ENCODE assay signal across 8 mouse cellular contexts in the genomic region with DNA sequence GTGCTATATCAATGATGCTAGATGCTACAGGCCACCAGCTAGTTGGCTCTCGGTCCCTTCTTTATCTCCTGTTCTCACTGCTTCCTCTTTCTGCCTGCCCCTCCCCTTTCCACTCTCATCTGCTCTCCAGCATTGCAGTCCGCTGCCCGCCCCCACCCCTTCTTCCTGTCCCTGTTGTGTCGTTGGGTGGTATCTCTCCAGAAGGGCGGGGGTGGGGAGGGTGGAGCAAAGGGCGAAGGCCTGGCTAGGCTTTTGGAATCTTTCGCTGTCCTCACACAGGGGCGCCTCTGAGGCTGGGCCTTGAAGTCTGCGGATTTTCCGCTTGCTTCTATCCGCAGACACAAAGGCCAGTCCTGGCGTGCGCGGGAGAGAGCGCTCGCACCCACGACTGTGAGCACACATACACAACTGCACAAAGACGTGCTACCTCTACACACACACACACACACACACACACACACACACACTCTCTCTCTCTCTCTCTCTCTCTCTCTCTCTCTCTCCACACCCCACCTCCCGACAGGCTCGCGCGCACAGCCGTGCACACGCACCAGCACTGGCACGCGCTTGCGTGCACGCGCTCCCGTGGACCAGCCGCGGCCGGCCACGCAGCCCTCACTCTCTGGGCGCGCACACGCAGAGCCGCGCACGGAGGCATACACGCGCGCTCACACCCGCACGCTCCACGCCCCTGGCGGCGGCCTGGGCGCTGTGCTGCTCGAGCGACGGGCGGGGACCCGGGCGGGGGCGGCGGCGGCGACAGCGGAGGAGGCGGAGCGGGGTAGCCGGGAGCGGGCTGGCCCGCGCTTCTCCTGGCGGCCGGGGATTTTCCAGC. TPM values are rescaled to one million over a fixed set of nuclear protein-coding genes. Genes with fewer than 3 reads are reported as not detected.
DNase-seq lines count a peak whose midpoint lies in the region; ATAC-seq and TF ChIP-seq lines count a peak whose summit lies in the region.

TSS of gene Arrb1 (plus strand) at position 566 of the 835 bp plus-strand sequence.

- DNase-seq in CD4-positive helper T cell, adult 2 months (ENCODE audit: low read depth, low spot score), result peak; percentile 91
- DNase-seq in heart, adult 9 months (ENCODE audit: low spot score in 2 of 2), result peak; percentile 81 to 82
- DNase-seq in liver, adult 2 months (ENCODE audit: extremely low read depth, low read depth, low spot score), result peak; percentile 37
- peak; percentile 87 to 89 for DNase-seq in spleen, postnatal 36 days (ENCODE audit: low spot score in 2 of 2)

- H3K27ac ChIP-seq in bone marrow macrophage, adult 2 months (ENCODE audit: insufficient read depth, low read depth, low read length), result peak within 1 kb of the TSS; percentile 90
- peak within 1 kb of the TSS; percentile 74 for H3K27ac ChIP-seq in embryonic facial prominence, embryonic 15.5 days (replicated peaks)
- H3K27ac ChIP-seq in kidney, embryonic 14.5 days (ENCODE audit: low read depth, low read length), result peak within 1 kb of the TSS; percentile 73
- H3K27ac ChIP-seq in liver, adult 2 months (replicated peaks; ENCODE audit: insufficient read depth, low read depth, low read length), result peak within 1 kb of the TSS; percentile 60

- no peak; the same call in 1 of the 2 replicates for TF ChIP-seq POLR2A in bone marrow macrophage, adult 2 months (IDR thresholded peaks at IDR 0.05; ENCODE audit: borderline replicate concordance, low read depth, low read length)
- no peak for TF ChIP-seq POLR2A in liver, adult 2 months (IDR thresholded peaks at IDR 0.05; ENCODE audit: extremely low read depth, insufficient read depth, low read length)

- WGBS in embryonic facial prominence, embryonic 15.5 days, result under 1% methylated on average over 62 of the region's 68 CpGs
- WGBS in kidney, embryonic 14.5 days, result under 1% methylated on average over 59 of the region's 68 CpGs
- 4% methylated on average over 68 of the region's 68 CpGs for WGBS in liver, adult 2 months

- peak within 1 kb of the TSS; percentile 67 for H3K4me3 ChIP-seq in bone marrow macrophage, adult 2 months (ENCODE audit: insufficient read depth, low read length)
- H3K4me3 ChIP-seq in embryonic facial prominence, embryonic 15.5 days (replicated peaks), result peak within 1 kb of the TSS; percentile 70
- peak within 1 kb of the TSS; percentile 81 for H3K4me3 ChIP-seq in kidney, embryonic 14.5 days (ENCODE audit: low read length)
- peak within 1 kb of the TSS; percentile 77 for H3K4me3 ChIP-seq in liver, adult 2 months (ENCODE audit: insufficient read depth, low read depth, low read length)

- ATAC-seq in embryonic facial prominence, embryonic 15.5 days (ENCODE audit: insufficient number of reproducible peaks, low FRiP score, low TSS enrichment, low read depth), result peak; percentile 84
- peak; percentile 85 for ATAC-seq in kidney, embryonic 14.5 days (ENCODE audit: low FRiP score, low TSS enrichment)
- ATAC-seq in monocyte, adult 5-6 weeks (replicated peaks; ENCODE audit: insufficient number of reproducible peaks, low FRiP score, low TSS enrichment, poor library complexity, severe bottlenecking), result peak; percentile 49

- peak within 1 kb of the TSS; percentile 70 for H3K9ac ChIP-seq in embryonic facial prominence, embryonic 15.5 days
- H3K9ac ChIP-seq in kidney, embryonic 14.5 days (ENCODE audit: low read depth, low read length), result peak within 1 kb of the TSS; percentile 87
- peak within 1 kb of the TSS; percentile 92 for H3K9ac ChIP-seq in liver, adult 2 months (ENCODE audit: low read depth, low read length)

- no peaks in the 10 kb centered on the region for H3K79me2 ChIP-seq in liver, adult 2 months (ENCODE audit: control insufficient read depth, insufficient read depth, low read length)

- no peaks in the 10 kb centered on the region for H3K27me3 ChIP-seq in embryonic facial prominence, embryonic 15.5 days
- no peaks in the 10 kb centered on the region for H3K27me3 ChIP-seq in kidney, embryonic 14.5 days (ENCODE audit: control insufficient read depth, insufficient read depth, low read length)
- H3K27me3 ChIP-seq in liver, adult 2 months (ENCODE audit: control insufficient read depth, insufficient read depth, low read length), result no peaks in the 10 kb centered on the region

- peak within 1 kb of the TSS; percentile 91 for H3K4me2 ChIP-seq in embryonic facial prominence, embryonic 15.5 days (replicated peaks)
- peak within 1 kb of the TSS; percentile 94 for H3K4me2 ChIP-seq in kidney, embryonic 14.5 days (replicated peaks; ENCODE audit: low read depth, low read length)

- no peak for TF ChIP-seq CTCF in bone marrow macrophage, adult 2 months (IDR thresholded peaks at IDR 0.05; ENCODE audit: low read depth, low read length)
- TF ChIP-seq CTCF in liver, adult 2 months (IDR thresholded peaks at IDR 0.05; ENCODE audit: low read depth, low read length), result peak; percentile 45

- no peaks in the 10 kb centered on the region for H3K36me3 ChIP-seq in embryonic facial prominence, embryonic 15.5 days
- H3K36me3 ChIP-seq in kidney, embryonic 14.5 days (ENCODE audit: control insufficient read depth, insufficient read depth, low read length), result no peaks in the 10 kb centered on the region
- H3K36me3 ChIP-seq in liver, adult 2 months (ENCODE audit: control insufficient read depth, insufficient read depth, low read length), result no peaks in the 10 kb centered on the region

- H3K9me3 ChIP-seq in embryonic facial prominence, embryonic 15.5 days (replicated peaks), result no peaks in the 10 kb centered on the region
- no peaks in the 10 kb centered on the region for H3K9me3 ChIP-seq in kidney, embryonic 14.5 days (ENCODE audit: control insufficient read depth, low read length)

- peaks cover 70% of the 10 kb centered on the region for H3K4me1 ChIP-seq in bone marrow macrophage, adult 2 months (ENCODE audit: control insufficient read depth, insufficient read depth, low read length)
- peaks cover 54% of the 10 kb centered on the region for H3K4me1 ChIP-seq in embryonic facial prominence, embryonic 15.5 days
- H3K4me1 ChIP-seq in kidney, embryonic 14.5 days (ENCODE audit: control insufficient read depth, insufficient read depth, low read length), result peaks cover 37% of the 10 kb centered on the region
- no peaks in the 10 kb centered on the region; the same call in 1 of the 2 replicates for H3K4me1 ChIP-seq in liver, adult 2 months (ENCODE audit: control insufficient read depth, insufficient read depth, low read length)

RNA-seq across cellular contexts. Expression of gene Arrb1, which starts in this region (rescaled TPM):
- 127 and 135 TPM in 2 replicates for polyA plus RNA-seq in bone marrow macrophage, adult 2 months (2012; ENCODE audit: insufficient read depth, insufficient read length, missing spikeins)
- polyA plus RNA-seq in embryonic facial prominence, embryonic 15.5 days (2015; fragmentation: Nextera tagmentation; extraction: Ambion mirVana), result 5.5 and 7.2 TPM in 2 replicates
- polyA plus RNA-seq in kidney, embryonic 14.5 days (2014; fragmentation: Nextera tagmentation; extraction: Ambion mirVana), result 3.5 and 3.6 TPM in 2 replicates
- total RNA-seq in liver, adult 2 months (2014; rRNA removed), result 6.5 and 9.5 TPM in 2 replicates
- polyA plus RNA-seq in liver, adult 2 months (2012; rRNA removed), result 5.3 and 6.2 TPM in 2 replicates
- total RNA-seq in monocyte, adult 5-6 weeks (2017), result 70.1 to 101 TPM (median 79.0 TPM) in 3 replicates

Comparison
In these comparisons a context has a peak if more than half of its experiments do, and no peak if none do; other contexts are left out.
1. Peak in every context shown above with its lines: DNase-seq, ATAC-seq, H3K4me3 ChIP-seq and H3K27ac ChIP-seq.
2. RNA of gene Arrb1 (polyA plus RNA-seq): 127 to 135 TPM in bone marrow macrophage, adult 2 months; 5.5 to 7.2 TPM in embryonic facial prominence, embryonic 15.5 days, 5.3 to 6.2 TPM in liver, adult 2 months and 3.5 to 3.6 TPM in kidney, embryonic 14.5 days; every median in the first group is over 10 times any median in the second.
3. DNase-seq: peak in every context shown above with its lines; median percentile 91 in CD4-positive helper T cell, adult 2 months; 88 in spleen, postnatal 36 days; 82 in heart, adult 9 months; 37 in liver, adult 2 months.